Mouse (Mus musculus): Measurements from ENCODE around the gene Dido1.

DNA sequence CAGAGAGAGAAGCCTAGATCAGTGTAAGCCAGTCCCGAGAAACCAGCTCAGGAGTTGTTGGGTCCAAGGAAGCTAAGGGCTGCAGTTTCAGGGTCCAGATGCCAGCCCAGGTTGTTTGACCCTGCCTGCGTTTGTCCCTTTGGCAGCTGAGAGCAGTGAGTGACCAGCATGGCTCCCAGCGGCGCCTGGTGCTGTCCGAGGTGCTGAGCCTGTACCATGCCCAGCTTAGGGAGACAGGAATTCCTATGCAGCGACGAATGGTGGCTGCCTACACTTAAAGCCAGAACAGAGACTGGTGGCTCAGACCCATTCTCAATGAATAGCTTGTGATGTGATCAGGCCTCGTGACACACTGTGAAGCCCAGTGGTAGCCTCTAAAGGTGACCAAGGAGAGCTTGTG lies 46.1 kb upstream of the Dido1 start:
- TF ChIP-seq CTCF (IDR thresholded peaks at IDR 0.05; ENCODE audit: borderline replicate concordance, control insufficient read depth, extremely low read depth, insufficient read depth, low read length, poor library complexity) (no peak), POLR2A (IDR thresholded peaks at IDR 0.05; ENCODE audit: control insufficient read depth, extremely low read depth, insufficient read depth, low read length, poor library complexity) (no peak)

All from thymus, adult 2 months (tissue).